Mouse (Mus musculus) A20 (cell line): ENCODE results near the gene Me3.

Source experiments
- DNase-seq: peaks from one replicate; pipeline ENCODE4 v3.0.0-alpha.2; 2011; ENCODE audit warnings: low read depth, low spot score

The Me3 gene

DNA sequence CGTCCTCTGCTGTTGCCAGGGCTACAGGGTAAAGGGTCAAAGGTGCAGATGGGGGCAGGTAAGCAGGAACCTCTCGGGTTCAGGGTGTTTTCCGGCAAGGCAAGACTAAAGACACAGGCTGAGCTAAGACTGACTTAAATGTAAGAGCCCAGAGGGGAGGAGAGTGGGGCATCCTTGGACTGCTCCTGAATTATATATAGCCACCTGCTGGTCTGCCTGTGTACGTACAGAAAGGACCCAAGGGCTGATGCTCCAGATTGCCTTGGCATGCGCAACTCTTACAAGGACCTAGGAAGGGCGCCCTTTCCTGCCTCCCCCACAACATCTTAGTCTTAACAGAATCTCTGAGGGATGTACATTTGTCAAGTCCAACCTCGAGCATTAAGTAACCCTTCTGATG, 197.0 kb downstream of the Me3 start:
- DNase-seq: no peak

DNA sequence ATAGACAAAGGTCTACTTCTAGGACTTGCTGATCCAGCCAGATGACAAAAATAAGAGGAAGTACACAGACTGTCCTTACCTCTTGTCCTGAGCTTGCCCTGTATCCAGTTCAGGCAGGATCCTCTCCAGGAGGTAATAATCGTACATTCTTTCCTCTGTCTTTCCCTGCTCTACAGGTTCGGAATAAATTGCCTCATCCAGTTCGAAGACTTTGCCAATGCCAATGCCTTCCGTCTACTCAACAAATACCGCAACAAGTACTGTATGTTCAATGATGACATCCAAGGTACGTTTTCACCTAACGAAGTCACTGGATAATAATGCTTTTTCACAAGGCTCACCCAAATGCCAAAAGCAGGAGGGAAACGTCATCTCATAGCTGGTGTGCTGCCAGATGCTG, 201.3 kb downstream of the Me3 start:
- DNase-seq: no peak

DNA sequence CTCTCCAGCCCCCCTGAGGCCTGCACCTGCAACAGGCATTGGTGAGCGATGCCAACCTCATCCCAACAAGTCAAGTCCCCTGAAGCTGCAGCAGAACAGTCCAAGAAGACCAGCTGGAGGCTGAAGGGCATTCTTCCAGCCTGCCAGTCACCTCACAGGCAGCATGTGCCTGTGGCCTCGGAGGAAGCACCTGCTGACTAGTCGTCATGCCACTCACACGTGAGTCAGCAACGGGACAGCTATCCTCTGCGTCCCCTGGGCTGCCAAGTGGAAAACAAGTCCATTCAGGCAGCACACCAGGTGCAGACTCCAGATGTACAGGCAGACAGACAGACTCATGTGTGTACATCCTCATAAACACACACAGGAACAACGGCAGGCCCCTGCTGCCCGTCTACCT, 203.4 kb downstream of the Me3 start:
- peak; percentile 88 for DNase-seq

DNA sequence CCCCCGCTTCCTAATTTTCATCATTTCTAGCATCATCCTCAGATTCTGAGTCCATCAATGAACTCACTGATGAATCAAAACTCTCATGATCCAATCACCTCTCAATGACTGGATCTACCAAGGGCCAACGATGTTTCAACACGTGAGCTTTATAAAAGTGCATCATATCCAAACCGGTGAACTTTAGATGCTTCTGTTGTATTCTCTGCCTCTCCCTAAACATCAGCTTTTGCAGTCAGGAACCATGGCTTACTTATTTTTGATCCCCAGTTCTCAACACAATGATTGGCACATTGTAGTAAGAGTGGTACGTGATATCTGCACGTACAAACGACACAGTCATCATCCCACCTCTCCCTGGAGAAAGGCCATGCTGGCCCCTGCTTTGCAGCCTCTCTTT, 204.5 kb downstream of the Me3 start:
- DNase-seq: no peak

GRCm38 (mm10) chr7:89837841-89838240, 205.6 kb downstream of the Me3 start:
- DNase-seq: no peak

DNA sequence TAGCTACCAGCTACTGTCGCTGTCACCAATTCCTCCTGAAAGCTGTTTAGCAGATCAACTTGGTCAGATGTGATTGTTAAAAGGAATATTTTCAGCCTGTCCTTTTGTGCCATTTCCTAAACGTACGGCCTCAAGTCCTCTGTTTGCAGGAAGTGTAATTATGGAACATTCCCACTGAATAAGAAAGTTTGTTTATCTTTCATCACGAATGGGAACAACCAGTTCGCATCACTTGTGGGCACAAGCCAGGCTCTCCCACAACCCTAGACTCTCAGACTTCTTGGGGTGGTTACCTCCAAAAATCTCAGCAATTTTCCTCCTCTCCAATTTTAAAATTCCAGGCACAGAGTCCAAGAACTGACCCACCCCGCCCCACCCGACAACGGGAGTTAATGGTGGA, 207.5 kb downstream of the Me3 start:
- DNase-seq: no peak

GRCm38 (mm10) chr7:89841670-89842403, 209.6 kb downstream of the Me3 start:
- DNase-seq: peak; percentile 94

DNA sequence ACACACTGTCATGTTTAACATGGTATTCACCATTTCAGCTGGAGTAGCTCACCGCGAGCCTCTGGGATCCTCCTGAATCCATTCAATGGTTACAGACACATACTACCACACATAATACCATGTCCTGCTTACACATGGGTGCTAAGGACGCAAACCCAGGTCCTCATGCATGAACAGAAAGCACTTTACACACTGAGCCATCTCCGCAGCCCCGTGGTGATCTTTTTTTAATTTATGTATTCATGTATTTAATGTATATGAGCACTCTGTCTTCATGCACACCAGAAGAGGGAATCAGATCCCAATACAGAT, 210.2 kb downstream of the Me3 start:
- no peak for DNase-seq

- peak; percentile 76 for DNase-seq
These were observed 210.9 kb downstream of the Me3 start for GRCm38 (mm10) chr7:89843121-89843520.

- peak; percentile 79 for DNase-seq
These were observed 211.3 kb downstream of the Me3 start for GRCm38 (mm10) chr7:89843533-89843932.

DNA sequence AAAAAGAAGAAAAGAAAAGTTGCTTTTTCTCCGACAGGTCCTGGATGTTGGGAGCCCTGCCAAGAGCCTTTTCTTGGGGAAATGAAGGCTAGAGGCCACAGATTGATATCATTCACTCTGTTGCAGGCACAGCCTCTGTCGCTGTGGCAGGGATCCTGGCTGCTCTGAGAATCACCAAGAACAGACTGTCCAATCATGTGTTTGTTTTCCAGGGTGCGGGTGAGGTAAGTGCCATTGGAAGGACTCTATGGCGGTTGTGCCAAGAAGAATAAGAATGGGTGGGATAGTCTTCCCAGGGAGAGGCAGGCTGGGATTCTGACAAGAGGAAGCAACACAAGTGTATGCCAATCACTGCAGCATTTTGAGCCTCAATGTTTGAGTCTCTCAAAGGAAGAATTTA, 213.5 kb downstream of the Me3 start:
- no peak for DNase-seq

GRCm38 (mm10) chr7:89850510-89850909, 218.3 kb downstream of the Me3 start:
- no peak for DNase-seq

- no peak for DNase-seq
These were observed 220.2 kb downstream of the Me3 start for GRCm38 (mm10) chr7:89852158-89853095.

DNA sequence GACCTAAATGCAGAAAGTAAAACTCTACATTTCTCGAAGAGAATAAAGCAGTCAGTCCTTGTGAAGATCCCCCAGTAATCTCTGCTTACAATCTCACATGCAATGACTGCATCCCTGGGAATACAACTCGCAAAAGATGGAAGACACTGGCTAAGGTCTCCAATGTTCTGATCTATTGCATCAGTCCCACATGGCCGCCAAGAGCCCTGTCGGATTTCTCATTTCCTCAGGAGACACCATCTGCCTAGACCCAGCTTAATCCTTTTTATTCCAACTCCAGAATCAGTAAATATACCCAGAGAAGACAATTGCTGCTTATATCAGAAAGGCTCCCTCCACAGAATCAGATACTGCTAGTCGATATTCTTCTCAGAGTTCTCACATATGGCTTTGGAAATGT, 220.9 kb downstream of the Me3 start:
- no peak for DNase-seq

DNA sequence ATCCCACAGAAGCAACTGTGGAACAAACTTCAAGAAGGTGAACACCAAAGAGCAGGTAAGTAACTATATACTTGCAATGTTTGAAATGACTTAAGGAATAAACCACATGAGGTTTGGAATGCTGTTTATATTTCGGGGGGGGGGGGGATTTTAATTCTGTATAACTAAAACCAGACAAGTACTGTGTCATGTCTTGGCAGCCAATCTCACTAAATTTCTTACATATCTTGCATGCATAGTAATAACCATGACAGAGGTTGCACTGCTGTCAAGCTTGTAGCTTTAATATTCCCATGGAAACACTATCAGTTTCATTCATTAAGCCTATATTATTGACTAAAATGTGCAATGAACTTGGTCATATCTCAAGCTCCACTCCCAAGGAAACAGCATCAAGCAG, 223.0 kb downstream of the Me3 start:
- DNase-seq: no peak

- no peak for DNase-seq
These were observed 224.4 kb downstream of the Me3 start for GRCm38 (mm10) chr7:89856440-89857217.

DNA sequence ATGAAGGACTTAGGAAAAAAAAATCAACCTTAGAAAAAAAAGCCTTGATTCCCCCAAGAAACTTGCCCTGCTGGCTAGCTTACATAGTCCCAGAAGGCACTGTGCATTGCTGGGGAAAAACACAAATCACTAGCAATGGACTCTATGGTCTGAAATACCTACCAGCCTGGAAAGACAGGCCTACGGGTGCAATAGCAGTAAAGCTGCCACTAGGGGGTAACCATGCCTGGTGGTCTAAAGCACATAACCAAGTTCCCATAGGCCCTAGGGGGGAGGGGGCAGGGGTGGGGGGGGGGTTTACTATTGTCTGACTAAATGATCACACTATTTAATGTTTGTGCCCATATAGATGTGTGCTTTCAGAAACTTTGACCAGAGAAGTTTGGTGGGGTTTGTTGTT, 232.6 kb downstream of the Me3 start:
- DNase-seq: peak; percentile 38

GRCm38 (mm10) chr7:89867221-89867620, 235.0 kb downstream of the Me3 start:
- no peak for DNase-seq

- DNase-seq: no peak
These were observed 247.5 kb downstream of the Me3 start for GRCm38 (mm10) chr7:89879686-89880085.

GRCm38 (mm10) chr7:89884551-89884950, 252.4 kb downstream of the Me3 start:
- no peak for DNase-seq

DNA sequence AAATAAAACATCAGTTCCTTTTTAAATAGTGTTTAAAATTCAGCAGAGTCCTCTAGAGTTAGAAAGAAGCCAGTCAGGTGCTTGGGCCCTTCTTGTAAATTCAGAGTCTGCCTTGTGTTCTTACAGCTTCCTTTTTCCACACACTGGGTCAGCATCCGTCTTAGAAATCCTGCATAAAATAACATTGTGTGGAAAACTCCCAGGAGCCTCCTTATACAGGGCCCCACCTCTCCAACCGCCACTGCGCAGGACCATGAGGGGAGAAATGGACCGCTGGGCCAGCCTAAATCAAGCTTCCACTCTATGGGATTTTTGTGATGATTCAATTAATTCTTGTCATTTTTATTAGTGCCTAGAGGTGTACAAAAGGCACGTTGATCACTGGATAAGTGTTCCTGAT, 259.2 kb downstream of the Me3 start:
- DNase-seq: no peak

DNA sequence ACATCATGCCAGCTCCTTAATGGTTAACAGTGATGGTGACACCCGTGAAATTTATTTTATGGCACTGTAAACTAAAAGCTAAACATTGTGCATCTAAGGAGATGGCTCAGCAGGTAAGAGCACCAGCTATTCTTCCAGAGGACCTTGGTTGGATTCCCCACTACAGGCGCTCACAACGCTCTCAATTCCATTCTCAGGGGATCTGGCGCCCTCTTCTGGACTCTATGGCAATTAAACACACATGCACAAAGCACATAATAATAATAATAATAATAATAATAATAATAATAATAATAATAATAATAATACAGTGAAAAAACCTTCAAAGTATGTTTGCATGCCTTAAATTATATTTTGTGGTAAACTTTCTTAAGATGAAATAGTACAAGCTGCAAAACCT, 259.7 kb downstream of the Me3 start:
- DNase-seq: peak; percentile 42
